Mouse (Mus musculus) olfactory bulb, adult 2 months (tissue): ENCODE data around the gene Ctdspl.

ENCODE experiments used
- CTCF ChIP-seq: fragments of 200-500 bp; IDR thresholded peaks from 2 replicates; pipeline ENCODE4 v1.5.1; 2012; ENCODE audit warnings: low read depth, mild to moderate bottlenecking, low read length, moderate library complexity; ENCODE audit not compliant: insufficient read depth
- POLR2A ChIP-seq: fragments of 200-500 bp; IDR thresholded peaks from 2 replicates; pipeline ENCODE4 v1.6.1; 2012; ENCODE audit warnings: mild to moderate bottlenecking, low read depth, low read length, moderate library complexity; ENCODE audit not compliant: insufficient read depth

DNA sequence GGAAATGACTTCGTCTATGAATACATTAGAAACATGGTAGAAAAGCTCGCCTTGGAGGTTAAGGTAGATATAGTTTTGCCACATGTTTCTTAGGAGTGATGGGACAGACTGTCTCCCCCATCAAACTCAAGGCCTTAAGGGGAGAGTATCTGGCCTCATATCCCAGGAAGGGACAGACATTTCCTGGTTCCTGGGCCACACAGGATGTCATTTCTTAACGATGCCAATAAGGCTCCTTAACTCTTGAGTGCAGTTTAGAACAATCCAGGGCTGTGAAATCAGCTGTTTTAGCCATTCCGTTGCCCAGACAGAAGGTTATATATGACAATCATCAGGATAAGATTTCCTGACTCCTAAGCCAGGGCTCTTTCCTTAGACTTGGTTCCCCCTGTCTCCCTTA, 104.8 kb downstream of the Ctdspl start:
- TF ChIP-seq CTCF = no peak
- no peak for TF ChIP-seq POLR2A
